Comparison of ENCODE assay signal across 7 mouse cellular contexts in genomic region chr7:27507711-27508647, GRCm38 (mm10). TPM values are rescaled to one million over a fixed set of nuclear protein-coding genes. Genes with fewer than 3 reads are reported as not detected.
A peak's percentile ranks its signal among the peaks of the same experiment; 100 is the strongest.
DNase-seq lines count a peak whose midpoint lies in the region; ATAC-seq lines count a peak whose summit lies in the region.

No protein-coding gene starts in this region.

- intact Hi-C loops in gastrocnemius, postnatal 36 days (cut with DNase I): no loop called here
- intact Hi-C loops in left cerebral cortex, postnatal 25 days (cut with DNase I): loop anchor here (5.0 kb wide), 1 partner anchor 171 kb away; the partner anchor contains the start of gene Ltbp4

- H3K9ac ChIP-seq in intestine, embryonic 15.5 days: peak overlapping the region; percentile 77

- WGBS in intestine, embryonic 15.5 days: under 1% methylated on average over 52 of the region's 54 CpGs
- under 1% methylated on average over 54 of the region's 54 CpGs for WGBS in midbrain, embryonic 10.5 days

- peak; percentile 95 for ATAC-seq in intestine, embryonic 15.5 days

- no peaks in the 10 kb centered on the region for H3K9me3 ChIP-seq in intestine, embryonic 15.5 days
- no peaks in the 10 kb centered on the region for H3K9me3 ChIP-seq in midbrain, embryonic 10.5 days (replicated peaks)

- no peaks in the 10 kb centered on the region for H3K27me3 ChIP-seq in intestine, embryonic 15.5 days (replicated peaks)
- no peaks in the 10 kb centered on the region for H3K27me3 ChIP-seq in midbrain, embryonic 10.5 days (ENCODE audit: low read depth, poor library complexity, severe bottlenecking)

- peak overlapping the region; percentile 100 for H3K27ac ChIP-seq in intestine, embryonic 15.5 days
- H3K27ac ChIP-seq in midbrain, embryonic 10.5 days (replicated peaks): peak overlapping the region; percentile 96

- peak; percentile 99 for DNase-seq in adrenal gland, adult 2 months
- peak; percentile 97 for DNase-seq in embryo, embryonic 11.5 days (ENCODE audit: low read depth, low spot score)
- DNase-seq in gastrocnemius, postnatal 36 days: peak; percentile 97
- DNase-seq in left cerebral cortex, postnatal 25 days (ENCODE audit: low spot score in 2 of 2): peak; percentile 85 to 95
- peak; percentile 100 for DNase-seq in midbrain, embryonic 10.5 days (ENCODE audit: low spot score)
- DNase-seq in right cerebral cortex, postnatal 4 days: peak; percentile 89

- H3K4me1 ChIP-seq in intestine, embryonic 15.5 days (replicated peaks): peaks cover 9% of the 10 kb centered on the region
- peaks cover 26% of the 10 kb centered on the region for H3K4me1 ChIP-seq in midbrain, embryonic 10.5 days

- peak overlapping the region; percentile 78 for H3K4me2 ChIP-seq in intestine, embryonic 15.5 days (replicated peaks)

- H3K4me3 ChIP-seq in intestine, embryonic 15.5 days (replicated peaks): peak overlapping the region; percentile 59
- H3K4me3 ChIP-seq in midbrain, embryonic 10.5 days: peak overlapping the region; percentile 66

- H3K36me3 ChIP-seq in intestine, embryonic 15.5 days: no peaks in the 10 kb centered on the region
- H3K36me3 ChIP-seq in midbrain, embryonic 10.5 days: no peaks in the 10 kb centered on the region

RNA-seq across cellular contexts. Expression of gene Prx, which starts 8.9 kb away (rescaled TPM):
- 1 to 10 TPM; 1.4 to 4.0 TPM for total RNA-seq in adrenal gland, adult 2 months (2021)
- 2.0 and 2.2 TPM in 2 replicates for polyA plus RNA-seq in adrenal gland, adult 2 months (2012; rRNA removed)
- 10 to 100 TPM in 1 of 2 experiments, 1 to 10 TPM in 1; 4.6 to 10.7 TPM for total RNA-seq in gastrocnemius, postnatal 36 days (2021)
- polyA plus RNA-seq in intestine, embryonic 15.5 days (2015; fragmentation: Nextera tagmentation; extraction: Ambion mirVana): 2.7 and 3.2 TPM in 2 replicates
- under 1 TPM; 0.32 to 0.62 TPM for total RNA-seq in left cerebral cortex, postnatal 25 days (2021)
- 2.3 and 2.5 TPM in 2 replicates for polyA plus RNA-seq in midbrain, embryonic 10.5 days (2016; fragmentation: Nextera tagmentation; extraction: Ambion mirVana)

RNA-seq across cellular contexts. Expression of gene Hipk4, which starts 15.1 kb away (rescaled TPM):
- total RNA-seq in adrenal gland, adult 2 months (2021): under 1 TPM; 0.21 to 0.29 TPM
- 0.82 and 1.1 TPM in 2 replicates for polyA plus RNA-seq in adrenal gland, adult 2 months (2012; rRNA removed)
- under 1 TPM; 0.07 to 0.08 TPM for total RNA-seq in gastrocnemius, postnatal 36 days (2021)
- 0.35 and 0.54 TPM in 2 replicates for polyA plus RNA-seq in intestine, embryonic 15.5 days (2015; fragmentation: Nextera tagmentation; extraction: Ambion mirVana)
- under 1 TPM in 1 of 2 experiments, not detected in 1; 0.18 TPM for total RNA-seq in left cerebral cortex, postnatal 25 days (2021)
- 0.33 and 0.52 TPM in 2 replicates for polyA plus RNA-seq in midbrain, embryonic 10.5 days (2016; fragmentation: Nextera tagmentation; extraction: Ambion mirVana)

RNA-seq across cellular contexts. Expression of gene Sertad1, which starts 21.3 kb away (rescaled TPM):
- total RNA-seq in adrenal gland, adult 2 months (2021): 10 to 100 TPM; 17.9 to 25.6 TPM
- 57.7 and 60.5 TPM in 2 replicates for polyA plus RNA-seq in adrenal gland, adult 2 months (2012; rRNA removed)
- 1 to 10 TPM; 7.1 to 8.8 TPM for total RNA-seq in gastrocnemius, postnatal 36 days (2021)
- 36.0 and 39.0 TPM in 2 replicates for polyA plus RNA-seq in intestine, embryonic 15.5 days (2015; fragmentation: Nextera tagmentation; extraction: Ambion mirVana)
- total RNA-seq in left cerebral cortex, postnatal 25 days (2021): 10 to 100 TPM; 16.1 to 16.8 TPM
- 16.4 and 19.2 TPM in 2 replicates for polyA plus RNA-seq in midbrain, embryonic 10.5 days (2016; fragmentation: Nextera tagmentation; extraction: Ambion mirVana)

RNA-seq across cellular contexts. Expression of gene Sertad3, which starts 34.4 kb away (rescaled TPM):
- total RNA-seq in adrenal gland, adult 2 months (2021): 10 to 100 TPM; 11.6 to 21.0 TPM
- 20.0 and 20.9 TPM in 2 replicates for polyA plus RNA-seq in adrenal gland, adult 2 months (2012; rRNA removed)
- total RNA-seq in gastrocnemius, postnatal 36 days (2021): 1 to 10 TPM; 4.5 to 5.3 TPM
- 25.7 and 27.0 TPM in 2 replicates for polyA plus RNA-seq in intestine, embryonic 15.5 days (2015; fragmentation: Nextera tagmentation; extraction: Ambion mirVana)
- total RNA-seq in left cerebral cortex, postnatal 25 days (2021): 1 to 10 TPM; 2.8 to 4.6 TPM
- polyA plus RNA-seq in midbrain, embryonic 10.5 days (2016; fragmentation: Nextera tagmentation; extraction: Ambion mirVana): 18.9 and 21.9 TPM in 2 replicates

RNA-seq across cellular contexts. Expression of gene Pld3, which starts 45.0 kb away (rescaled TPM):
- total RNA-seq in adrenal gland, adult 2 months (2021): 100 to 1,000 TPM; 111 to 179 TPM
- polyA plus RNA-seq in adrenal gland, adult 2 months (2012; rRNA removed): 202 and 253 TPM in 2 replicates
- 10 to 100 TPM; 12.6 to 13.6 TPM for total RNA-seq in gastrocnemius, postnatal 36 days (2021)
- 64.5 and 65.0 TPM in 2 replicates for polyA plus RNA-seq in intestine, embryonic 15.5 days (2015; fragmentation: Nextera tagmentation; extraction: Ambion mirVana)
- total RNA-seq in left cerebral cortex, postnatal 25 days (2021): 100 to 1,000 TPM; 877 to 885 TPM
- polyA plus RNA-seq in midbrain, embryonic 10.5 days (2016; fragmentation: Nextera tagmentation; extraction: Ambion mirVana): 52.0 and 61.2 TPM in 2 replicates

Comparison
In these comparisons a context has a peak if more than half of its experiments do, and no peak if none do; other contexts are left out.
1. Peak in every context shown above with its lines: DNase-seq, ATAC-seq, H3K4me3 ChIP-seq and H3K27ac ChIP-seq.